Mouse (Mus musculus) heart, embryonic 11.5 days (tissue): ENCODE measurements around the gene Eif4e2. TPM values are rescaled to one million over a fixed set of nuclear protein-coding genes. Genes with fewer than 3 reads are reported as not detected.
A peak's percentile ranks its signal among the peaks of the same experiment; 100 is the strongest.

ENCODE experiments used
- ATAC-seq: fragments of 200-750 bp; cut with Nextera tagmentation; replicated peaks from 2 replicates; pipeline ENCODE4 v1.8.0; 2017; ENCODE audit warnings: moderate library complexity; ENCODE audit not compliant: insufficient number of reproducible peaks, low FRiP score, low TSS enrichment
- H3K27ac ChIP-seq: fragments of 300-500 bp; sonication (generic); 2 replicates; pipeline ENCODE4 v1.5.1; 2014; ENCODE audit warnings: mild to moderate bottlenecking, low read depth, low read length
- H3K27me3 ChIP-seq: fragments of 300-500 bp; sonication (generic); 2 replicates; pipeline ENCODE4 v1.6.1; 2014; ENCODE audit warnings: mild to moderate bottlenecking, low read length, mixed read lengths; ENCODE audit not compliant: control insufficient read depth, insufficient read depth
- H3K36me3 ChIP-seq: fragments of 300-500 bp; sonication (generic); 2 replicates; pipeline ENCODE4 v1.6.1; 2014; ENCODE audit warnings: mild to moderate bottlenecking, low read length, moderate library complexity, mixed read lengths; ENCODE audit not compliant: control insufficient read depth, insufficient read depth
- H3K4me1 ChIP-seq: fragments of 300-500 bp; sonication (generic); 2 replicates; pipeline ENCODE4 v1.6.1; 2014; ENCODE audit warnings: low read length; ENCODE audit not compliant: control insufficient read depth, insufficient read depth
- H3K4me2 ChIP-seq: fragments of 300-500 bp; sonication (generic); 2 replicates; pipeline ENCODE4 v1.6.1; 2014; ENCODE audit warnings: mild to moderate bottlenecking, moderate library complexity
- H3K4me3 ChIP-seq: fragments of 300-500 bp; sonication (generic); 2 replicates; pipeline ENCODE4 v1.5.1; 2014; ENCODE audit warnings: low read depth, low read length
- H3K9ac ChIP-seq: fragments of 300-500 bp; sonication (generic); 2 replicates; pipeline ENCODE4 v1.6.1; 2014; ENCODE audit warnings: mild to moderate bottlenecking, low read depth, low read length, moderate library complexity
- H3K9me3 ChIP-seq: fragments of 300-500 bp; sonication (generic); replicated peaks from 2 replicates; pipeline ENCODE4 v1.6.1; 2016; ENCODE audit warnings: low read length; ENCODE audit not compliant: control insufficient read depth
- WGBS: fragments of 180-500 bp; shearing (Covaris S2); extraction: QIAGEN DNeasy Blood & Tissue Kit; methylation state at CpG from one replicate; pipeline ENCODE4 v1.1.7; 2014; ENCODE audit not compliant: insufficient replicate concordance; 5-methylcytosine and 5-hydroxymethylcytosine counted together
- polyA plus RNA-seq: library from polyadenylated mRNA; unstranded; fragments of >200 nt; fragmentation: Nextera tagmentation; extraction: Ambion mirVana; gene quantifications from 2 replicates; pipeline ENCODE4 v1.2.1, GENCODE M21; 2014

Gene Eif4e2
- 121 and 128 TPM in 2 replicates for polyA plus RNA-seq

DNA sequence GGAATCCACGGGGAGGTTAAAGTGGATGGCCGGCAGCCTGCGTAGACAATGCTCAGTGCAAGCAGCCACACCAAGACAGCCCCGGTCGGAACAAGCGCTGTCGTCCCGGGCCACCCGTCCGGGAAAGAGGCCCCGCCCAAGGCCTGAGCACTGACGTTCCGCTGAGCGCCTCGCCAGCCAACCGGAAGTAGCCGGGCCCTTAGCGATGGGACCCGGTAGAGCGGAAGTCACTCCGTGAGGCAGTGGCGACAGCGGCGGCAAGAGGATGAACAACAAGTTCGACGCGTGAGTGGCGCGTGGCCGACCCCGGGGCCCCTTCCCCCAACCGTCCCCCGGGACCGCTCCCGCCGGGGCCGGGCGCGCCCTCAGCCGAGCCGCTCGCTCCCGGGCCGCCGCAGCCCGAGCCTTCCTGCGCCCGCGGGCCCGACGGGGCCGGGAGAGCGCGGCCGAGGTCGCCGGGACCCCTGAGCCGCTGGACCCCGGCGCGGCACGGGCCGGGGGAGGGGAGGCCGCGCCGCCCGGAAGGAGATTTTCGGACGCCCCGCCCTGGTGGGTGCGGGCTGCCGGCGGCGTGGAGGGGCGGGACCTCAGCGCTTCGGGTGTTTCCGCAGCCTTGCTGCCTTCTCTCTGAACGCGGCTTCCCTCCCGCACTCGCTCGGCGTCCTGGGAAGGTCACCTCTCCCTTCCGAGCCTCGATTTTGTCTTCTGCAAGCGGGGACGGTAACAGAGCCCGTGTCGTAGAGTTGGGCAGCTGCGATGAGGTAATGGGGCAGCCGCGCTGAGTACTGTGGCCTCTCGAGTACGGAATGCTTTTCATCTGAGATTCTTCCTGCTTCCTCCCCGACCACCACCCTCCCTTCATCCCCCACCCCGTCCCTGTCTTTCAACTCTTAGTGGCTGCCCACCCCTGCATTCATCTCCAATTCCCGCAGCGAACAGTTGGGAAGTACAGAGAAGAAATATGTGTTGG, at the start of gene Eif4e2:
Gene Eif4e2 (plus strand): TSS at position 180 of the 970 bp plus-strand sequence.
- H3K27me3 ChIP-seq, result peaks cover 5% of the 10 kb centered on the region; the same call in 1 of the 2 replicates
- peak; percentile 94 for ATAC-seq
- under 1% methylated on average over 86 of the region's 99 CpGs for WGBS
- peak within 1 kb of the TSS; percentile 85 for H3K4me3 ChIP-seq
- H3K9me3 ChIP-seq, result no peaks in the 10 kb centered on the region
- H3K4me2 ChIP-seq, result peak within 1 kb of the TSS; percentile 87
- H3K9ac ChIP-seq, result peak within 1 kb of the TSS; percentile 96
- H3K4me1 ChIP-seq, result peaks cover 17% of the 10 kb centered on the region
- peak within 1 kb of the TSS; percentile 100 for H3K27ac ChIP-seq
- no peaks in the 10 kb centered on the region for H3K36me3 ChIP-seq

DNA sequence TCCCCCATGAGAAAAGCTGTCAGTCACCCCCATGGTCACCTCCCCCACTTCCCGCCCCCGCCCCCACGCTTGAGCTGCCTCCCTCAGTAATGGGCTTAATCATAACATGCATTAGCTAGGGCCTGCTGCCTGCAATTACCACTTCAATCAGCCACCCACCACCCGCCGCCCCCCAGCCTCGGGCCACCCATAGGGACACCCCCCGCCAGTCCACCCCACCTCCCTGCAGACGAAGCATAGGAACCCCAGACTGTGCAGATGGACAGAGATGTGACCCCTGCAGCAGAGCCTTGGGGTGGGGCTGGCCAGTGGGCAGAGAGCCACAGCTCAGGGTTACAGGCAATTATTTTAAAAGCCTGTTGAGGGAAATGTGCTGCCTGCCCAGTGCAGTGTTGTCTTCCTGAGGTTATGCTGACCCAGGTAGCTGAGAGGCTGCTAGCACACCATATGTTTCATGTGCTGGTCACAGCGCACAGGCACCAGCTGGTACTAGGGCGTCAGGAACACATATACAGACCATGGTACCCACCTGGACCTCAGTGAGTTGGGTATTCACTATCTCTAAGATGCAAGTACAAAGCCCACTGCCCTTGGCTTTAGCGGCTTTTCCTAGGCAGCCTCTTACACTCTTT, 49.4 kb upstream of the Eif4e2 start:
- Histone ChIP-seq H3K9ac (no peak overlapping the region), H3K4me1 (no peaks in the 10 kb centered on the region), H3K27me3 (peaks cover 74% of the 10 kb centered on the region), H3K4me3 (no peak overlapping the region), H3K36me3 (no peaks in the 10 kb centered on the region), H3K27ac (no peak overlapping the region), H3K9me3 (no peaks in the 10 kb centered on the region), H3K4me2 (no peak overlapping the region)
- ATAC-seq, result no peak
- 25% methylated on average over 11 of the region's 11 CpGs for WGBS

DNA sequence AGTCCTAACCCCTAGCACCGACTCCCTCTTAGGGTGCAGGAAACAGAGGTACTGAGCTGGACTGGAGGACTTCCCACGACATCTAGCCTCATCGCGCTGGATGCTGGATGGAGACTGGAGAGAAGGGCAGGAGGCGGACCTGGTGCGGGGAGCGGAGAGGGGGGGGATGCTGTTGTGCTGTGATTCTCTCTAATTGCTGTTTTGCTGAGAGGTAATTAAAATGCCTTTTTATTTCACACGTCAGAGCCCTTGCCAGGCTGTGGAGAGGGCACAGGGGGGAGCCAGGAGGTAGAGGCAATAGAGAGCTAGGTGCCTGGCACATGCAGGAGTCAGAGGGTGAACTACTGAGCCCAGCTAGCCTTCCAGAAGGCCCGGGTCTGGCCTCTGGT, 48.9 kb upstream of the Eif4e2 start:
- no peak for ATAC-seq
- 34% methylated on average over 9 of the region's 9 CpGs for WGBS
- H3K4me3 ChIP-seq, result no peak overlapping the region
- H3K36me3 ChIP-seq, result no peaks in the 10 kb centered on the region
- H3K9me3 ChIP-seq, result no peaks in the 10 kb centered on the region
- peaks cover 76% of the 10 kb centered on the region for H3K27me3 ChIP-seq
- 0 out of 2 replicates have a peak, but pooled peaks cover 3% of the 10 kb centered on the region for H3K4me1 ChIP-seq
- H3K4me2 ChIP-seq, result no peak overlapping the region
- no peak overlapping the region for H3K9ac ChIP-seq
- H3K27ac ChIP-seq, result no peak overlapping the region

DNA sequence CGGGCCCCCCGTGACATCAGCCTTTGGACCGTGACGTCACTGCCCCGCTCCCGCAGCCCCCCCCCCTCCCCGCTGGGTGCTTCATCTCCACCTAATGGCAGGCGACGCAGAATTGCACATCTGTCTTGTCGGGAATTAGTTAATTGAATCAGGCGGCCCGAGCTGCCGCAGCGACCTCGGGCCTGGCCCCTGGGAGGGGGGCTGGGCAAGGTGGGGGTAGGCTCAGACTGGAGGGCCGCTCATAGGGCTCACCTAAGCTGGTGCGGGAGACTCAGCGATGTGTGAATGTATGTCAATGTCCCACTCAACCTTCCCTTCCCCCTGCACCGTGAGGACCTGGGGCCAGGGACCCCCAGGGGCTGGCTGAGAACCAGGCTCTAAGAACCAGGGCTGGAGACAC, 43.3 kb upstream of the Eif4e2 start:
- peak overlapping the region; percentile 32 for H3K4me2 ChIP-seq
- 6% methylated on average over 19 of the region's 19 CpGs for WGBS
- H3K27me3 ChIP-seq, result peaks cover 81% of the 10 kb centered on the region
- ATAC-seq, result no peak
- no peaks in the 10 kb centered on the region for H3K9me3 ChIP-seq
- H3K36me3 ChIP-seq, result no peaks in the 10 kb centered on the region
- H3K4me3 ChIP-seq, result no peak overlapping the region
- no peak overlapping the region for H3K9ac ChIP-seq
- peaks cover 9% of the 10 kb centered on the region; the same call in 1 of the 2 replicates for H3K4me1 ChIP-seq
- H3K27ac ChIP-seq, result no peak overlapping the region

DNA sequence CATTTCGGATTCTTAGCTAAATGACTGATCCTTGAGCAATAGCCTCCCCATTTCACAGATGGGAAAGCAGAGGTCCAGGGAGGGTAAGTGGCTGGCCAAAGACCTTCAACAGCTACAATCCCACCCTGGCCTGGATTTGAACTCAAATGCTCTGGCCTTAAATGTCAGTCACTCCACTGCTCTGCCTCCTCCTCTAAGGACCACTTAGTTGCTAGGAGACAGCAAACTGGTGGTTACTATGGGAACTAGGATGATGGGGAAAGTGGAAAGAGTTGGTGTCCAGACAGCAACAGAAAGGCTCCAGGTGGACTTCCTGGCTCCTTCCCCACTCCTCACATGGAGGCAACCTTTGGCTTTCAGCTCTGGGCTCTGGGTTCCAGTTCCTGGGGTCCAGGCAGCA, 42.4 kb upstream of the Eif4e2 start:
- no peak for ATAC-seq
- H3K27me3 ChIP-seq, result peaks cover 73% of the 10 kb centered on the region
- 78% methylated on average over 1 of the region's 1 CpGs for WGBS

DNA sequence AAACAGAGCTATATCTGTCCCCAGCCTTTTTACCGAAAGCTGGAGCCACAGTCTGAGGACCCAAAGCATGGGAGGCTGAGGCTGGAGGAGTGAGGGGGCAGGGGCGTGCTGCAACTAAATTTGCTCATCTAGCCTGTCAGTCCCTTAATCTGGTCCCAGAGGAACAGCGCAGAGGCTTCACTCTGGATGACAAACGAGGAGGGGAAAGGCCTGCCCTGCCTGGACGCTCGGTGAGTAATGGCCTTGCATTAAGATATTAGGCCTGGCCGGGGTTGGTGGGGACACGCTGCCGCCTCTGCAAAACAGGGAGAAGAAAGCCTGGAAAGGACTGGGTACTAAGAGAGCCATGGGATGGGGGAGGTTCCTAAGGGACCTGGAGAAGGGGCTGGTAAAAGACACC, 41.4 kb upstream of the Eif4e2 start:
- no peaks in the 10 kb centered on the region for H3K36me3 ChIP-seq
- no peak overlapping the region for H3K9ac ChIP-seq
- no peak overlapping the region for H3K4me2 ChIP-seq
- ATAC-seq, result no peak
- 39% methylated on average over 9 of the region's 9 CpGs for WGBS
- peaks cover 65% of the 10 kb centered on the region for H3K27me3 ChIP-seq
- no peak overlapping the region for H3K27ac ChIP-seq
- no peaks in the 10 kb centered on the region for H3K9me3 ChIP-seq
- H3K4me3 ChIP-seq, result no peak overlapping the region
- H3K4me1 ChIP-seq, result peaks cover 15% of the 10 kb centered on the region; the same call in 1 of the 2 replicates

More for the DNA sequence above, 42.4 kb upstream of the Eif4e2 start:
- peaks cover 15% of the 10 kb centered on the region; the same call in 1 of the 2 replicates for H3K4me1 ChIP-seq
- no peak overlapping the region for H3K4me3 ChIP-seq
- H3K9ac ChIP-seq, result no peak overlapping the region
- H3K9me3 ChIP-seq, result no peaks in the 10 kb centered on the region
- no peak overlapping the region for H3K4me2 ChIP-seq
- no peaks in the 10 kb centered on the region for H3K36me3 ChIP-seq
- H3K27ac ChIP-seq, result no peak overlapping the region

DNA sequence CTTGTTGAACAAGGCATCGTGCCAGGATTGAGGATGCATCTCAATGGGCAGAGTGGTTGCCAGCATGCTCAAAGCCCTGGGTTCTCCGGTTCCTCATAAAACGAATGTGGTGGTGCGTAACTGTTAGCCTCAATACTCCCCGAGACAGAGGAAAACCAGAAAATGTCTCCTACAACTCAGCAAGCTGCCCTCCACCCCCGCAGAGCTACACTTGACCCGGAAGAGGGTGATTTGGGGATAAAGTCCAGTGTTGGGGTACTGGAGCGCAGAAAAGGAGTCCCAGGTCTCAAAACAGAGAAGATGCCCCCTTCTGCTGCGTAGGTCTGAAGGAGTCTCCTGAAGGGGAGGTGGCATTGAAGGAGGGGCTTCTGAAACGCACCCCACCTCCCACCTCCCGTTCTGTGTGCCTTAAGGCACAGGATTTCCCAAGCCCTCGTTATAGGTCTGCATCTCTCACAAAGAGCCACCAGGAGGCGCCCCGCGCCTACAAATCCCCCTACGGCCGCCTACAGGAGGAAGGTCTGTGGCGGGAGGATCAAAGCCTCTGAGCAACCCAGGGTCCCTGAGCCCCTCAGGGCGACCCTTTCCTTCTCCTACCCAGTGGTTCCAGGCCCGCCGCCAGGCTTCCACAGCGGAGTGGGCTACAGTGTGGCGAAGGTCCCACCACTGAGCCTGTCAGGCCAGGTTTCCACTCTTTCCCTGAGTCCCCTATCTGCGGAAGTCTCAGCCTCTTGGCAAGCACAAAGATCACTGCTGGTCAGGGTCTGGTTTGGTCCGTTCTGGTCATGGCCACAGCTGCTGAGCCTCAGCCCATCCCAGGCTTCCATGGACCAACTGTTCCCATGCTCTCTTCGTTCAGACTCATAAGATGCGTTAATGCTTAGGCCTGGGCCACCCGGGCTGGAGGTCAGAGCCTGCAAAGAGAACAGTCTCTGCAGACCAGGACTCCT, 39.4 kb upstream of the Eif4e2 start:
- peaks cover 15% of the 10 kb centered on the region; the same call in 1 of the 2 replicates for H3K4me1 ChIP-seq
- 25% methylated on average over 28 of the region's 28 CpGs for WGBS
- H3K4me3 ChIP-seq, result no peak overlapping the region
- ATAC-seq, result no peak
- peaks cover 51% of the 10 kb centered on the region for H3K27me3 ChIP-seq
- H3K4me2 ChIP-seq, result 0 out of 2 replicates have a peak overlapping the region, but pooled peaks have one; percentile 4
- H3K9ac ChIP-seq, result no peak overlapping the region
- H3K27ac ChIP-seq, result no peak overlapping the region
- no peaks in the 10 kb centered on the region for H3K9me3 ChIP-seq
- H3K36me3 ChIP-seq, result no peaks in the 10 kb centered on the region

DNA sequence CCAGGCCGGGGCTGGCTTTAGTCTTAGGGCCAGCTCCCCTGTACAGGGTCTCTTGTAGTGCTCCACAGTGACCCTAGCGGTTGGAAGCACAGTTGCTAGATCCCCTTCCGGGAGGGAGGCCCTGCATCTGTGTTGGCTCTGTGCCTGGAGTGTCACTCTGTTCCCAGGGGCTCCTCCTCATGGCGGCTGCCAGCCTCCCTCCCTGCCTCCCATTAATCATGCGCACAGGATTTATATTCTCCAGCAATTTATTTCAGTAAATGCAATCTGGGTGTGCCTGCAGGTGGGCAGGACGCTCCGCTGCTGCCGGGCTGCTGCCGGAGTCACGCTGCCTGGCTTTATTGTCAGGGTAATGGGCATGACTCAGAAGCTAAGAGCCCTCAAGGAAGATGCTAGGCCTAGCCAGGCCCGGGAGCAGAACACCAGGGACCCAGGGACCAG, 37.8 kb upstream of the Eif4e2 start:
- H3K27me3 ChIP-seq, result peaks cover 37% of the 10 kb centered on the region
- H3K9ac ChIP-seq, result no peak overlapping the region
- H3K4me3 ChIP-seq, result no peak overlapping the region
- H3K9me3 ChIP-seq, result no peaks in the 10 kb centered on the region
- peak; percentile 56; the same call in 1 of the 2 replicates for ATAC-seq
- WGBS, result 33% methylated on average over 11 of the region's 11 CpGs
- H3K36me3 ChIP-seq, result no peaks in the 10 kb centered on the region
- H3K27ac ChIP-seq, result no peak overlapping the region
- no peak overlapping the region for H3K4me2 ChIP-seq
- peaks cover 6% of the 10 kb centered on the region; the same call in 1 of the 2 replicates for H3K4me1 ChIP-seq
